Mouse (Mus musculus) heart, embryonic 11.5 days (tissue): ENCODE measurements around the gene Phlda3. TPM values are rescaled to one million over a fixed set of nuclear protein-coding genes. Genes with fewer than 3 reads are reported as not detected.

Experiments used
- ATAC-seq: fragments of 200-750 bp; cut with Nextera tagmentation; replicated peaks from 2 replicates; pipeline ENCODE4 v1.8.0; 2017; ENCODE audit warnings: moderate library complexity; ENCODE audit not compliant: insufficient number of reproducible peaks, low FRiP score, low TSS enrichment
- H3K27ac ChIP-seq: fragments of 300-500 bp; sonication (generic); 2 replicates; pipeline ENCODE4 v1.5.1; 2014; ENCODE audit warnings: mild to moderate bottlenecking, low read depth, low read length
- H3K27me3 ChIP-seq: fragments of 300-500 bp; sonication (generic); 2 replicates; pipeline ENCODE4 v1.6.1; 2014; ENCODE audit warnings: mild to moderate bottlenecking, low read length, mixed read lengths; ENCODE audit not compliant: control insufficient read depth, insufficient read depth
- H3K36me3 ChIP-seq: fragments of 300-500 bp; sonication (generic); 2 replicates; pipeline ENCODE4 v1.6.1; 2014; ENCODE audit warnings: mild to moderate bottlenecking, low read length, moderate library complexity, mixed read lengths; ENCODE audit not compliant: control insufficient read depth, insufficient read depth
- H3K4me1 ChIP-seq: fragments of 300-500 bp; sonication (generic); 2 replicates; pipeline ENCODE4 v1.6.1; 2014; ENCODE audit warnings: low read length; ENCODE audit not compliant: control insufficient read depth, insufficient read depth
- H3K4me2 ChIP-seq: fragments of 300-500 bp; sonication (generic); 2 replicates; pipeline ENCODE4 v1.6.1; 2014; ENCODE audit warnings: mild to moderate bottlenecking, moderate library complexity
- H3K4me3 ChIP-seq: fragments of 300-500 bp; sonication (generic); 2 replicates; pipeline ENCODE4 v1.5.1; 2014; ENCODE audit warnings: low read depth, low read length
- H3K9ac ChIP-seq: fragments of 300-500 bp; sonication (generic); 2 replicates; pipeline ENCODE4 v1.6.1; 2014; ENCODE audit warnings: mild to moderate bottlenecking, low read depth, low read length, moderate library complexity
- H3K9me3 ChIP-seq: fragments of 300-500 bp; sonication (generic); replicated peaks from 2 replicates; pipeline ENCODE4 v1.6.1; 2016; ENCODE audit warnings: low read length; ENCODE audit not compliant: control insufficient read depth
- WGBS: fragments of 180-500 bp; shearing (Covaris S2); extraction: QIAGEN DNeasy Blood & Tissue Kit; methylation state at CpG from one replicate; pipeline ENCODE4 v1.1.7; 2014; ENCODE audit not compliant: insufficient replicate concordance; 5-methylcytosine and 5-hydroxymethylcytosine counted together
- polyA plus RNA-seq: library from polyadenylated mRNA; unstranded; fragments of >200 nt; fragmentation: Nextera tagmentation; extraction: Ambion mirVana; gene quantifications from 2 replicates; pipeline ENCODE4 v1.2.1, GENCODE M21; 2014

Phlda3 gene
- polyA plus RNA-seq, 1 experiment from 2014 or later, result 61.5 TPM

GRCm38 (mm10) chr1:135818481-135819086 lies 52.7 kb downstream of the Phlda3 start, which contains the start of gene Lad1:
Gene Lad1, plus strand, starts transcription at chr1:135818598.
- H3K9me3 ChIP-seq, result no peaks in the 10 kb centered on the region

More at GRCm38 (mm10) chr1:135818481-135819086, 52.7 kb downstream of the Phlda3 start, which contains the start of gene Lad1:
- Histone ChIP-seq H3K27me3 (peaks cover 37% of the 10 kb centered on the region), H3K4me2 (peak within 1 kb of the TSS; percentile 100), H3K4me3 (peak within 1 kb of the TSS; percentile 64), H3K27ac (no peak within 1 kb of the TSS), H3K4me1 (peaks cover 18% of the 10 kb centered on the region), H3K9ac (peak within 1 kb of the TSS; percentile 73), H3K36me3 (no peaks in the 10 kb centered on the region)
- WGBS, result under 1% methylated on average over 63 of the region's 63 CpGs
- ATAC-seq, result no peak; the same call in 1 of the 2 replicates

Other genes starting within 250 kb of the Phlda3 start
- gene Nav1, start 158.8 kb upstream of the Phlda3 start, polyA plus RNA-seq, result 25.2 and 30.8 TPM in 2 replicates
- gene Csrp1, start 46.1 kb upstream of the Phlda3 start, polyA plus RNA-seq, result 183 and 209 TPM in 2 replicates
- gene Tnni1, start 13.3 kb downstream of the Phlda3 start, polyA plus RNA-seq, result 3,442 and 3,640 TPM in 2 replicates
- gene Lad1, start 52.5 kb downstream of the Phlda3 start, polyA plus RNA-seq, result 2.3 and 3.1 TPM in 2 replicates
- 3,916 and 3,947 TPM in 2 replicates for gene Tnnt2, start 70.2 kb downstream of the Phlda3 start, polyA plus RNA-seq
- gene Pkp1, start 153.1 kb downstream of the Phlda3 start, polyA plus RNA-seq, result 0.03 TPM in 1 of 2 replicates, not detected in the other
- gene Igfn1, start 240.2 kb downstream of the Phlda3 start, polyA plus RNA-seq, result 0.04 TPM in 1 of 2 replicates, not detected in the other
- gene Tmem9, start 242.0 kb downstream of the Phlda3 start, polyA plus RNA-seq, result 65.0 and 106 TPM in 2 replicates